Mouse (Mus musculus) colon, adult 2 months (tissue): Measurements from ENCODE around the gene Ipo13. TPM values are rescaled to one million over a fixed set of nuclear protein-coding genes. Genes with fewer than 3 reads are reported as not detected.

Experiments used
- polyA plus RNA-seq: library from polyadenylated mRNA; depleted of rRNA; stranded (reverse); fragments of >200 nt; gene quantifications from 2 replicates; pipeline ENCODE4 v1.2.3, GENCODE M21; 2012; rRNA removed

Gene Ipo13
- polyA plus RNA-seq, result 47.9 and 48.4 TPM in 2 replicates

DNA sequence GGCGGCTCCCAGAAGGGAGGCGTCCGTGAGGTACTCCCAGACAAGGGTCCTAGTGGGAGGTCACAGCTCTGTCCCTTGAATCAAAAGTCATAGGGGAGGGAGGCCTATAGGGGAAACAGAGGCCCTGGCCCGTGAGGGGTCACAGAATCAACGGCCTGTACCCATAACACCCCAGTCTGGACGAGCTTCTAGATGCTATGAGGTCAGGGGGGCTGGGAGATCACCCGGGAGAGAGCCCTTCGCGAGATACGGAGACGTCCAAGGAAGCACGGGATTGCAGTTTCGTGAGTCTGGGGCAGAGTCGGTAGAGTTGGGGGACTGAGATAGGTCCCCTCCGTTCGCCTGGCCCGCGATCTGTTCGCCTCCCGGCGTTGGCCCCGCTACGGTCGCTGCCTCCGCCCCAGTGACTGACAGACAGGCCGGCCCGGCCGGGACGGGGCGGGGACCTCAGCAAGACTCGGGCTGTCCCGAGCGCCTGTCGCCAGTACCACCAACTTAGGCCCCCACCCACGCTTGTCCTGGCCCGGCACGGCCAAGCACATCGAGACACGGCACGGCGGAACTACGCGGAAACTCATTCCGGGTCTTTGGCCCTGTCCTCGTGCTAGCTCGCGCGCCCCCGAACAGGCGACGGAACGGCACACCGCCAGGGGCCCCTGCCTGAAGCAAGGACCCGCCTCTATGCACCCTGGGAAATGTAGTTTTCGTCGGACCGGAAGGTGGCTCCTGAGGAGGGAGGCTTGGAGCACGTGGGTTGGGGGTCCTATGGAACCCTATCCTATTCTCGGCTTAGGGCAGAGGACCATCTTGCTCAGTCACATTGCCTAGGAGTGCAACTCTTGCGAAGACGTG, at the start of gene Ipo13:
Ipo13 (minus strand) TSS at position 409 of the 852 bp plus-strand sequence.

GRCm38 (mm10) chr4:117929391-117929881, 14.6 kb upstream of the Ipo13 start, which contains the start of gene Artn:
Artn (minus strand) TSS chr4:117929763.

DNA sequence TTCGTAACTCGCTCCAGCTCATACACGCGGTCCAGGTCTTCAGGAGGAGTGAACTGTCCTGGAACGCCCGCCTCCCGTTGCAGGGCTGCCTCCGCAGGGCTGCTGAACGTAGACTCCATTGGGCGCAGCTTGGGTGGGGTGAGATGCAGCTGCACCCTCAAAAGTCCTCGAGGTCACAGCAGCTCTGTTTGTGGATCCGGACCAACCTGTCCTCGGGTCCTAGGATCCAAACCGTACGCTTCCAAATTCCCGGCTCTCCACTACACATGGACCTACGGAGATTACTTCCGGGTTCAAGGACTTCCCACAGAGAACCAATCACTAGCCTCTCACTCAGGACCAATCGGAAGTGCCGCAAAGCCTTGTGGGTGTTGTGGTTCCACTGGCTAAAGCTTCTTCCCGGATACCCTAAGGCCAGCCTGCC, 23.0 kb downstream of the Ipo13 start, which contains the start of gene Dph2:
Dph2 (minus strand) TSS at position 295 of the 424 bp plus-strand sequence.

GRCm38 (mm10) chr4:117887133-117887532, 27.7 kb downstream of the Ipo13 start, which contains the start of gene Atp6v0b:
Atp6v0b (minus strand) TSS chr4:117887333.

GRCm38 (mm10) chr4:117882701-117883691, 31.8 kb downstream of the Ipo13 start, which contains the start of gene B4galt2:
B4galt2 (minus strand) TSS chr4:117883487.

GRCm38 (mm10) chr4:117872471-117872886, 42.3 kb downstream of the Ipo13 start, which contains the start of gene Ccdc24:
Ccdc24 (minus strand) TSS chr4:117872557.

Other genes with a start within 250 kb of the Ipo13 start
- gene Dmap1, start 232.7 kb downstream of the Ipo13 start, polyA plus RNA-seq, result 16.2 and 17.8 TPM in 2 replicates
- not detected in 2 replicates for gene Gm12845, start 190.6 kb downstream of the Ipo13 start, polyA plus RNA-seq
- gene Klf17, start 149.4 kb downstream of the Ipo13 start, polyA plus RNA-seq, result 0.12 TPM in 1 of 2 replicates, not detected in the other
- 41.1 and 41.5 TPM in 2 replicates for gene Slc6a9, start 80.5 kb downstream of the Ipo13 start, polyA plus RNA-seq
- 1.5 and 1.6 TPM in 2 replicates for gene Ccdc24, start 42.4 kb downstream of the Ipo13 start, polyA plus RNA-seq
- gene B4galt2, start 31.5 kb downstream of the Ipo13 start, polyA plus RNA-seq, result 22.7 and 25.1 TPM in 2 replicates
- gene Atp6v0b, start 27.7 kb downstream of the Ipo13 start, polyA plus RNA-seq, result 433 and 669 TPM in 2 replicates
- 12.2 and 13.1 TPM in 2 replicates for gene Dph2, start 23.0 kb downstream of the Ipo13 start, polyA plus RNA-seq
- 6.6 and 6.8 TPM in 2 replicates for gene Artn, start 14.8 kb upstream of the Ipo13 start, polyA plus RNA-seq
- 113 and 117 TPM in 2 replicates for gene St3gal3, start 219.9 kb upstream of the Ipo13 start, polyA plus RNA-seq